Mouse (Mus musculus): Measurements from ENCODE around the gene Ptges3. TPM values are rescaled to one million over a fixed set of nuclear protein-coding genes. Genes with fewer than 3 reads are reported as not detected.
"Not testable (repeated sequence)": the region's sequence is repeated elsewhere in the genome, so short reads cannot be mapped to it uniquely, and the experiment has no call there.

Gene Ptges3
- polyA plus RNA-seq, 1 experiment: 67.7 TPM

- TF ChIP-seq POLR2A (IDR thresholded peaks at IDR 0.05; ENCODE audit: extremely low read depth, insufficient read depth, low read length) (no peak), CTCF (IDR thresholded peaks at IDR 0.05; ENCODE audit: extremely low read depth, insufficient read depth, low read length) (no peak)
- H3K4me3 ChIP-seq (ENCODE audit: insufficient read depth, low read length): peak overlapping the region; percentile 87
- no peak overlapping the region; the same call in 1 of the 2 replicates for H3K27ac ChIP-seq (ENCODE audit: insufficient read depth, low read length)
- peaks cover 5% of the 10 kb centered on the region for H3K4me1 ChIP-seq (ENCODE audit: control insufficient read depth, insufficient read depth, low read length)
Measured at GRCm38 (mm10) chr10:128081807-128082476, 23.2 kb downstream of the Ptges3 start.

GRCm38 (mm10) chr10:128082477-128082808, 23.7 kb downstream of the Ptges3 start:
- Histone ChIP-seq H3K4me3 (ENCODE audit: insufficient read depth, low read length) (peak overlapping the region; percentile 87), H3K4me1 (ENCODE audit: control insufficient read depth, insufficient read depth, low read length) (peaks cover 5% of the 10 kb centered on the region), H3K27ac (ENCODE audit: insufficient read depth, low read length) (peak overlapping the region; percentile 73)
- TF ChIP-seq CTCF (IDR thresholded peaks at IDR 0.05; ENCODE audit: extremely low read depth, insufficient read depth, low read length): no peak
- TF ChIP-seq POLR2A (IDR thresholded peaks at IDR 0.05; ENCODE audit: extremely low read depth, insufficient read depth, low read length): no peak

- Histone ChIP-seq H3K27ac (ENCODE audit: insufficient read depth, low read length) (peak within 1 kb of the TSS; percentile 80), H3K4me1 (ENCODE audit: control insufficient read depth, insufficient read depth, low read length) (peaks cover 5% of the 10 kb centered on the region), H3K4me3 (ENCODE audit: insufficient read depth, low read length) (peak within 1 kb of the TSS; percentile 87)
- no peak for TF ChIP-seq CTCF (IDR thresholded peaks at IDR 0.05; ENCODE audit: extremely low read depth, insufficient read depth, low read length)
- peak; percentile 96 for TF ChIP-seq POLR2A (IDR thresholded peaks at IDR 0.05; ENCODE audit: extremely low read depth, insufficient read depth, low read length)
Measured at GRCm38 (mm10) chr10:128082880-128083421, 24.2 kb downstream of the Ptges3 start, which contains the start of gene Atp5b. Gene Atp5b, plus strand, starts transcription at chr10:128083273.

- H3K4me3 ChIP-seq (ENCODE audit: insufficient read depth, low read length): peak overlapping the region; percentile 87
- no peak for TF ChIP-seq CTCF (IDR thresholded peaks at IDR 0.05; ENCODE audit: extremely low read depth, insufficient read depth, low read length)
- 0 out of 2 replicates have a peak, but pooled peaks have one; percentile 6 for TF ChIP-seq POLR2A (IDR thresholded peaks at IDR 0.05; ENCODE audit: extremely low read depth, insufficient read depth, low read length)
- peaks cover 5% of the 10 kb centered on the region for H3K4me1 ChIP-seq (ENCODE audit: control insufficient read depth, insufficient read depth, low read length)
- peak overlapping the region; percentile 80 for H3K27ac ChIP-seq (ENCODE audit: insufficient read depth, low read length)
Measured at GRCm38 (mm10) chr10:128083688-128084087, 24.9 kb downstream of the Ptges3 start.

- Histone ChIP-seq H3K4me3 (ENCODE audit: insufficient read depth, low read length) (peak overlapping the region; percentile 87), H3K4me1 (ENCODE audit: control insufficient read depth, insufficient read depth, low read length) (peaks cover 5% of the 10 kb centered on the region), H3K27ac (ENCODE audit: insufficient read depth, low read length) (peak overlapping the region; percentile 80)
- no peak for TF ChIP-seq POLR2A (IDR thresholded peaks at IDR 0.05; ENCODE audit: extremely low read depth, insufficient read depth, low read length)
- no peak for TF ChIP-seq CTCF (IDR thresholded peaks at IDR 0.05; ENCODE audit: extremely low read depth, insufficient read depth, low read length)
Measured at GRCm38 (mm10) chr10:128084160-128084559, 25.4 kb downstream of the Ptges3 start.

GRCm38 (mm10) chr10:128086391-128086790, 27.6 kb downstream of the Ptges3 start:
- peaks cover 5% of the 10 kb centered on the region for H3K4me1 ChIP-seq (ENCODE audit: control insufficient read depth, insufficient read depth, low read length)
- no peak overlapping the region for H3K4me3 ChIP-seq (ENCODE audit: insufficient read depth, low read length)
- no peak overlapping the region for H3K27ac ChIP-seq (ENCODE audit: insufficient read depth, low read length)
- no peak for TF ChIP-seq POLR2A (IDR thresholded peaks at IDR 0.05; ENCODE audit: extremely low read depth, insufficient read depth, low read length)
- peak; percentile 37 for TF ChIP-seq CTCF (IDR thresholded peaks at IDR 0.05; ENCODE audit: extremely low read depth, insufficient read depth, low read length)

GRCm38 (mm10) chr10:128087216-128087615, 28.5 kb downstream of the Ptges3 start:
- H3K4me1 ChIP-seq (ENCODE audit: control insufficient read depth, insufficient read depth, low read length); H3K27ac ChIP-seq (ENCODE audit: insufficient read depth, low read length); H3K4me3 ChIP-seq (ENCODE audit: insufficient read depth, low read length): not testable (repeated sequence)

GRCm38 (mm10) chr10:128088181-128088580, 29.4 kb downstream of the Ptges3 start:
- Histone ChIP-seq H3K4me3 (ENCODE audit: insufficient read depth, low read length) (no peak overlapping the region), H3K27ac (ENCODE audit: insufficient read depth, low read length) (no peak overlapping the region), H3K4me1 (ENCODE audit: control insufficient read depth, insufficient read depth, low read length) (peaks cover 4% of the 10 kb centered on the region; the same call in 1 of the 2 replicates)
- TF ChIP-seq CTCF (IDR thresholded peaks at IDR 0.05; ENCODE audit: extremely low read depth, insufficient read depth, low read length): no peak
- TF ChIP-seq POLR2A (IDR thresholded peaks at IDR 0.05; ENCODE audit: extremely low read depth, insufficient read depth, low read length): no peak

GRCm38 (mm10) chr10:128089842-128090241, 31.1 kb downstream of the Ptges3 start:
- peaks cover 10% of the 10 kb centered on the region for H3K4me1 ChIP-seq (ENCODE audit: control insufficient read depth, insufficient read depth, low read length)
- no peak overlapping the region for H3K4me3 ChIP-seq (ENCODE audit: insufficient read depth, low read length)
- H3K27ac ChIP-seq (ENCODE audit: insufficient read depth, low read length): no peak overlapping the region
- TF ChIP-seq POLR2A (IDR thresholded peaks at IDR 0.05; ENCODE audit: extremely low read depth, insufficient read depth, low read length) (no peak), CTCF (IDR thresholded peaks at IDR 0.05; ENCODE audit: extremely low read depth, insufficient read depth, low read length) (no peak)
